In genomic region chr2:55534946-55535345, GRCm38 (mm10) we compare ENCODE assay signal across 14 mouse cellular contexts.
"Had no signal": no experiment of that assay in that cellular context is flagged by ENCODE, and none has a peak within 500 bp of the region (broad histone marks: within the 10 kb centered on the region; RNA-seq: fewer than 3 reads in every experiment).

No protein-coding gene starts in this region.

- H3K9me3 ChIP-seq: limb, embryonic 10.5 days; liver, embryonic 15.5 days; neural tube, embryonic 13.5 days had no signal

- ATAC-seq: intestine, embryonic 16.5 days; lung, postnatal 0 days had no signal

- H3K9ac ChIP-seq: liver, embryonic 15.5 days; neural tube, embryonic 13.5 days had no signal

- DNase-seq: kidney, adult 8-10 months; kidney, postnatal 25 days; lung, adult 2 months; lung, postnatal 36 days; right cerebral cortex, postnatal 25 days; thymus, adult 18-20 months; thymus, postnatal 14 days had no signal

- H3K27ac ChIP-seq: limb, embryonic 10.5 days; liver, embryonic 15.5 days; neural tube, embryonic 13.5 days; stomach, postnatal 0 days had no signal

- H3K27me3 ChIP-seq: liver, embryonic 15.5 days; neural tube, embryonic 13.5 days had no signal

- H3K4me2 ChIP-seq: liver, embryonic 11.5 days; liver, embryonic 15.5 days; neural tube, embryonic 13.5 days had no signal

- H3K36me3 ChIP-seq: limb, embryonic 10.5 days; liver, embryonic 15.5 days; neural tube, embryonic 13.5 days had no signal

- H3K4me1 ChIP-seq: limb, embryonic 10.5 days; liver, embryonic 15.5 days; neural tube, embryonic 13.5 days had no signal

- H3K4me3 ChIP-seq: limb, embryonic 10.5 days; liver, embryonic 15.5 days; neural tube, embryonic 13.5 days had no signal
